In genomic region chr2:35048851-35049250, GRCm38 (mm10) we compare ENCODE assay signal across 9 mouse cellular contexts. TPM values are rescaled to one million over a fixed set of nuclear protein-coding genes. Genes with fewer than 3 reads are reported as not detected.
DNase-seq lines count a peak whose midpoint lies in the region; ATAC-seq and TF ChIP-seq lines count a peak whose summit lies in the region.
"Had no signal": no experiment of that assay in that cellular context is flagged by ENCODE, and none has a peak within 500 bp of the region (broad histone marks: within the 10 kb centered on the region; RNA-seq: fewer than 3 reads in every experiment).

No protein-coding gene starts in this region.

- H3K4me1 ChIP-seq in hindbrain, embryonic 10.5 days (replicated peaks), result no peaks in the 10 kb centered on the region
- no peaks in the 10 kb centered on the region for H3K4me1 ChIP-seq in hindbrain, embryonic 14.5 days (replicated peaks; ENCODE audit: control insufficient read depth, insufficient read depth, low read length)
- no peaks in the 10 kb centered on the region for H3K4me1 ChIP-seq in G1E (ENCODE audit: insufficient read depth, low read depth, low read length)
- no peaks in the 10 kb centered on the region for H3K4me1 ChIP-seq in embryonic facial prominence, embryonic 14.5 days (ENCODE audit: control insufficient read depth, insufficient read depth, low read length)

- no peaks in the 10 kb centered on the region for H3K9me3 ChIP-seq in hindbrain, embryonic 10.5 days
- no peaks in the 10 kb centered on the region for H3K9me3 ChIP-seq in hindbrain, embryonic 14.5 days (ENCODE audit: control insufficient read depth, low read length)
- H3K9me3 ChIP-seq in G1E (replicated peaks), result no peaks in the 10 kb centered on the region
- H3K9me3 ChIP-seq in embryonic facial prominence, embryonic 14.5 days (ENCODE audit: control insufficient read depth, low read length), result no peaks in the 10 kb centered on the region

- TF ChIP-seq CTCF in G1E (IDR thresholded peaks at IDR 0.05; ENCODE audit: low read depth, low read length), result peak; percentile 59; the same call in 1 of the 2 replicates

- no peaks in the 10 kb centered on the region for H3K27me3 ChIP-seq in hindbrain, embryonic 10.5 days (ENCODE audit: insufficient read depth, poor library complexity, severe bottlenecking)
- H3K27me3 ChIP-seq in hindbrain, embryonic 14.5 days (ENCODE audit: control insufficient read depth, insufficient read depth, low read length), result no peaks in the 10 kb centered on the region
- H3K27me3 ChIP-seq in G1E (ENCODE audit: insufficient read depth, low read length), result peaks cover 22% of the 10 kb centered on the region
- H3K27me3 ChIP-seq in embryonic facial prominence, embryonic 14.5 days (replicated peaks; ENCODE audit: control insufficient read depth, insufficient read depth, low read length), result no peaks in the 10 kb centered on the region

- WGBS in hindbrain, embryonic 10.5 days, result 38% methylated on average over 5 of the region's 5 CpGs
- 42% methylated on average over 5 of the region's 5 CpGs for WGBS in hindbrain, embryonic 14.5 days
- 41% methylated on average over 5 of the region's 5 CpGs for WGBS in embryonic facial prominence, embryonic 14.5 days

- DNase-seq in hindbrain, embryonic 10.5 days (ENCODE audit: low spot score), result peak; percentile 11
- DNase-seq in hindbrain, embryonic 14.5 days (ENCODE audit: low spot score), result no peak
- peak; percentile 64 for DNase-seq in A20 (ENCODE audit: low read depth, low spot score)
- no peak for DNase-seq in G1E (ENCODE audit: low spot score)
- peak; percentile 3 for DNase-seq in embryonic facial prominence, embryonic 14.5 days (ENCODE audit: low spot score)
- peak; percentile 33 to 52 for DNase-seq in natural killer cell, adult 2 months (ENCODE audit: low spot score in 2 of 2)
- DNase-seq in urinary bladder, adult 2 months (ENCODE audit: low spot score), result no peak
- DNase-seq in right cerebral cortex, postnatal 36 days (ENCODE audit: low spot score in 2 of 2), result no peak

- no peaks in the 10 kb centered on the region for H3K36me3 ChIP-seq in hindbrain, embryonic 10.5 days
- H3K36me3 ChIP-seq in hindbrain, embryonic 14.5 days (replicated peaks; ENCODE audit: control insufficient read depth, insufficient read depth), result no peaks in the 10 kb centered on the region
- no peaks in the 10 kb centered on the region for H3K36me3 ChIP-seq in G1E (replicated peaks)
- no peaks in the 10 kb centered on the region for H3K36me3 ChIP-seq in embryonic facial prominence, embryonic 14.5 days (ENCODE audit: control insufficient read depth, insufficient read depth, low read length)

- no peak overlapping the region for H3K4me3 ChIP-seq in hindbrain, embryonic 10.5 days
- no peak overlapping the region for H3K4me3 ChIP-seq in hindbrain, embryonic 14.5 days (replicated peaks; ENCODE audit: low read length)
- no peak overlapping the region for H3K4me3 ChIP-seq in G1E (ENCODE audit: low read depth, low read length)
- H3K4me3 ChIP-seq in embryonic facial prominence, embryonic 14.5 days (ENCODE audit: low read depth, low read length), result no peak overlapping the region

- H3K27ac ChIP-seq in hindbrain, embryonic 10.5 days, result no peak overlapping the region
- H3K27ac ChIP-seq in hindbrain, embryonic 14.5 days, result no peak overlapping the region
- no peak overlapping the region for H3K27ac ChIP-seq in embryonic facial prominence, embryonic 14.5 days (replicated peaks; ENCODE audit: low read depth, low read length)
- H3K27ac ChIP-seq: macrophage had no signal

- no peak overlapping the region for H3K4me2 ChIP-seq in hindbrain, embryonic 14.5 days (replicated peaks)
- H3K4me2 ChIP-seq in embryonic facial prominence, embryonic 14.5 days (ENCODE audit: low read depth, low read length), result no peak overlapping the region

- no peak for ATAC-seq in hindbrain, embryonic 14.5 days (ENCODE audit: low FRiP score)
- ATAC-seq in G1E (ENCODE audit: extremely low read depth, insufficient number of reproducible peaks, low FRiP score, poor library complexity, severe bottlenecking), result no peak
- ATAC-seq in embryonic facial prominence, embryonic 14.5 days (ENCODE audit: low read depth), result no peak

- H3K9ac ChIP-seq in hindbrain, embryonic 14.5 days, result no peak overlapping the region
- H3K9ac ChIP-seq in embryonic facial prominence, embryonic 14.5 days (ENCODE audit: low read depth, low read length), result no peak overlapping the region

RNA-seq across cellular contexts. Expression of gene Hc, which starts 12.4 kb away (rescaled TPM):
- 0.44 TPM in 1 of 2 replicates, not detected in the other for polyA plus RNA-seq in hindbrain, embryonic 10.5 days (2016; fragmentation: Nextera tagmentation; extraction: Ambion mirVana)
- 0.44 and 0.46 TPM in 2 replicates for polyA plus RNA-seq in hindbrain, embryonic 14.5 days (2014; fragmentation: Nextera tagmentation; extraction: Ambion mirVana)
- not detected in 2 replicates for total RNA-seq in G1E (2014; fragmentation: Nextera tagmentation)
- total RNA-seq in G1E (2017), result 0.22 and 0.23 TPM in 2 replicates
- not detected in 2 replicates for polyA plus RNA-seq in G1E (2012)
- polyA plus RNA-seq in embryonic facial prominence, embryonic 14.5 days (2014; fragmentation: Nextera tagmentation; extraction: Ambion mirVana), result not detected in 2 replicates
- polyA plus RNA-seq in urinary bladder, adult 2 months (2012; rRNA removed), result 0.40 and 0.56 TPM in 2 replicates
- polyA plus RNA-seq: macrophage had no signal

RNA-seq across cellular contexts. Expression of gene AI182371, which starts 52.5 kb away (rescaled TPM):
- 0.12 TPM in 1 of 2 replicates, not detected in the other for polyA plus RNA-seq in hindbrain, embryonic 10.5 days (2016; fragmentation: Nextera tagmentation; extraction: Ambion mirVana)
- 0.20 and 0.51 TPM in 2 replicates for polyA plus RNA-seq in hindbrain, embryonic 14.5 days (2014; fragmentation: Nextera tagmentation; extraction: Ambion mirVana)
- total RNA-seq in G1E (2014; fragmentation: Nextera tagmentation), result 3.0 and 3.6 TPM in 2 replicates
- total RNA-seq in G1E (2017), result 1.6 and 2.3 TPM in 2 replicates
- polyA plus RNA-seq in G1E (2012), result 0.07 and 0.08 TPM in 2 replicates
- polyA plus RNA-seq in embryonic facial prominence, embryonic 14.5 days (2014; fragmentation: Nextera tagmentation; extraction: Ambion mirVana), result 0.46 TPM in 1 of 2 replicates, not detected in the other
- polyA plus RNA-seq in urinary bladder, adult 2 months (2012; rRNA removed), result 1.0 and 1.4 TPM in 2 replicates

Comparison
In these comparisons a context has a peak if more than half of its experiments do, and no peak if none do; other contexts are left out.
1. DNase-seq: peak in hindbrain, embryonic 10.5 days (single experiment), A20 (single experiment), embryonic facial prominence, embryonic 14.5 days (single experiment) and natural killer cell, adult 2 months (2 of 2); none in hindbrain, embryonic 14.5 days (single experiment), G1E (single experiment), urinary bladder, adult 2 months (single experiment) and right cerebral cortex, postnatal 36 days (0 of 2).